Mouse (Mus musculus) liver, adult 2 months (tissue): Measurements from ENCODE around the gene Ext2. TPM values are rescaled to one million over a fixed set of nuclear protein-coding genes. Genes with fewer than 3 reads are reported as not detected.

ENCODE experiments used
- DNase-seq: peaks from one replicate; pipeline ENCODE4 v3.0.0-alpha.2; 2011; ENCODE audit warnings: low read depth, low spot score; ENCODE audit errors: extremely low read depth
- H3K27ac ChIP-seq: fragments of 200-500 bp; replicated peaks from 2 replicates; pipeline ENCODE4 v1.5.1; 2012; ENCODE audit warnings: low read depth, mild to moderate bottlenecking, control low read depth, inconsistent platforms, low read length; ENCODE audit not compliant: insufficient read depth
- H3K27me3 ChIP-seq: fragments of 200-500 bp; 2 replicates; pipeline ENCODE4 v1.6.1; 2012; ENCODE audit warnings: mild to moderate bottlenecking, moderate library complexity, low read length, inconsistent platforms; ENCODE audit not compliant: control insufficient read depth, insufficient read depth
- H3K36me3 ChIP-seq: fragments of 200-500 bp; 2 replicates; pipeline ENCODE4 v1.6.1; 2012; ENCODE audit warnings: low read length, inconsistent platforms; ENCODE audit not compliant: control insufficient read depth, insufficient read depth
- H3K4me1 ChIP-seq: fragments of 200-500 bp; 2 replicates; pipeline ENCODE4 v1.6.1; 2011; ENCODE audit warnings: low read length; ENCODE audit not compliant: control insufficient read depth, insufficient read depth
- H3K4me3 ChIP-seq: fragments of 200-500 bp; 2 replicates; pipeline ENCODE4 v1.5.1; 2011; ENCODE audit warnings: low read depth, mild to moderate bottlenecking, control low read depth, low read length, moderate library complexity; ENCODE audit not compliant: insufficient read depth
- H3K79me2 ChIP-seq: fragments of 200-500 bp; 2 replicates; pipeline ENCODE4 v1.6.1; 2012; ENCODE audit warnings: inconsistent platforms, mild to moderate bottlenecking, low read length, moderate library complexity; ENCODE audit not compliant: control insufficient read depth, insufficient read depth
- H3K9ac ChIP-seq: fragments of 200-500 bp; 2 replicates; pipeline ENCODE4 v1.6.1; 2012; ENCODE audit warnings: low read depth, mild to moderate bottlenecking, control low read depth, inconsistent platforms, low read length
- CTCF ChIP-seq: fragments of 200-500 bp; IDR thresholded peaks from 2 replicates; pipeline ENCODE4 v1.5.1; 2011; ENCODE audit warnings: low read depth, low read length, control low read depth
- POLR2A ChIP-seq: fragments of 200-500 bp; IDR thresholded peaks from 2 replicates; pipeline ENCODE4 v1.6.1; 2011; ENCODE audit warnings: low read length, control low read depth; ENCODE audit not compliant: insufficient read depth; ENCODE audit errors: extremely low read depth
- WGBS: fragments of 180-500 bp; shearing (Covaris S2); methylation state at CpG from one replicate; pipeline ENCODE4 v1.1.7; 2018; 5-methylcytosine and 5-hydroxymethylcytosine counted together
- polyA plus RNA-seq: library from polyadenylated mRNA; depleted of rRNA; stranded (reverse); fragments of >200 nt; gene quantifications from 2 replicates; pipeline ENCODE4 v1.2.3, GENCODE M21; 2012
- total RNA-seq: library from RNA; depleted of rRNA; stranded (reverse); fragments of >200 nt; gene quantifications from 2 replicates; pipeline ENCODE4 v1.2.3, GENCODE M21; 2014

Gene Ext2
- total and polyA plus RNA-seq, 2 experiments, result 14.1 to 19.1 TPM

DNA sequence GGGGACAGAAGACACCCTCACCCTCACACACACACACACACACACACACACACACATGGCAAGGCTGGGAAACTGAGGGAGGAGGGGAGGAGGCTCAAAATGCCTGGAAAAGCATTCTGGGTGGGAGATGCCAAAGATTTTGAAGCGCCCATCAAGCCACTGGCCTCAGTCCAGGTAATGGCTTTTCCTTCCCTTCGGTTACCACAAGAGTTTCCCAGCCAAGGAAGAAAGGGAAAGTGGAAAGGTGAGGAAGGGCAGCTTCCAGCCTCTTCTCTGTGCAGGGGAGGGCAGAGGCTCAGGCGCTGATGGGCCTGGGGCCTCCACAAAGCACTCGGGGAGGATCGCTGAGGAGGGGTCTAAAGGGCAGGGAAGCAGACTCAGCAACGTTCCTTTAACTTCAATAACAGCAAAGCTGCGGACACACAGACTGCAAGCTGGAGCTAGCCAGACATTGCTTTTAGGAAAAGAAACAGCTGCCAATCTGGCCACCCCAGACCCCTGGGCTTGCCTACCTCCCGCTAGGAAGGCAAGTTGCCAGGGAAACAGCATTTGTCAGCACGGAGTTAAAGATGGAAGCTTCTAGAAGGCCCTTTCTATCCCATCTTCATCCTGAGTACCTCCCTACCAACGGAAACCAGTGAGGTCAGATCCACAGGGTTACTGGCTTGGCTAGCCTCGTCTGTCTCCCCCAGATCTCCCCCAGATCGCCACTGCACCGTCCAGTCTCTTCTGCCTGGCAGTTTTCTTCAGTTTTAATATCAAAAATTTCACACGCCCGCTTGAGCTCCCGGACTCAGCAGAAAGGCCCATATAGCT is 43.1 kb downstream of the Ext2 start:
- H3K27ac ChIP-seq, result no peak overlapping the region
- no peak for DNase-seq
- H3K4me1 ChIP-seq, result peaks cover 9% of the 10 kb centered on the region; the same call in 1 of the 2 replicates
- H3K4me3 ChIP-seq, result no peak overlapping the region
- TF ChIP-seq CTCF (no peak), POLR2A (no peak)
- no peaks in the 10 kb centered on the region for H3K79me2 ChIP-seq
- H3K27me3 ChIP-seq, result no peaks in the 10 kb centered on the region
- H3K36me3 ChIP-seq, result peaks cover 2% of the 10 kb centered on the region; the same call in 1 of the 2 replicates
- no peak overlapping the region for H3K9ac ChIP-seq
- WGBS, result 90% methylated on average over 16 of the region's 16 CpGs

DNA sequence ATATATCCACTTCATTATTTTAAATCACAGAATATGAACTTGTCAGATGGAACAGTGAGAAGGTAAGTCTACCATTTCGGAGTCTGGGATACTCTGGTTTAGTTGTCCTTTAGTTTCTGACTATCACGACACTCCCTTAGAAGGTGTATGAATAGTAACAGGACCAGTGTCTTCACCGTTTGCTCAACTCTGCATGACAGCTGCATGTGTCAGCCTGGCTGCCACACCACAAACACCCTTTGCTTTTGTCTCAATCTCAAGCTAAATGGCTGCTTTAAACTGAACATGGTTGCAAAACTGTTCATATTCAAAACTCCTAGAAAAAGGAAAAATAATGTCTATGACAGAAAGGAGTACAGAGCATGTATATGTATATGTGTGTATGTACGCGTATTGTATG is 43.8 kb downstream of the Ext2 start:
- 96% methylated on average over 5 of the region's 5 CpGs for WGBS
- H3K4me1 ChIP-seq, result peaks cover 9% of the 10 kb centered on the region; the same call in 1 of the 2 replicates
- peaks cover under 1% of the 10 kb centered on the region; the same call in 1 of the 2 replicates for H3K36me3 ChIP-seq
- no peaks in the 10 kb centered on the region for H3K27me3 ChIP-seq
- H3K79me2 ChIP-seq, result no peaks in the 10 kb centered on the region
- no peak overlapping the region for H3K4me3 ChIP-seq
- no peak overlapping the region for H3K27ac ChIP-seq
- H3K9ac ChIP-seq, result no peak overlapping the region
- TF ChIP-seq POLR2A, result no peak
- TF ChIP-seq CTCF, result no peak
- DNase-seq, result no peak

GRCm38 (mm10) chr2:93777056-93777430 is 45.3 kb downstream of the Ext2 start:
- DNase-seq, result no peak
- Histone ChIP-seq H3K79me2 (no peaks in the 10 kb centered on the region), H3K4me1 (peaks cover 9% of the 10 kb centered on the region; the same call in 1 of the 2 replicates), H3K36me3 (no peaks in the 10 kb centered on the region), H3K27ac (no peak overlapping the region), H3K4me3 (no peak overlapping the region), H3K9ac (no peak overlapping the region), H3K27me3 (no peaks in the 10 kb centered on the region)
- 92% methylated on average over 4 of the region's 4 CpGs for WGBS
- TF ChIP-seq POLR2A (no peak), CTCF (no peak)

- H3K4me3 ChIP-seq, result no peak overlapping the region
- no peak overlapping the region for H3K9ac ChIP-seq
- H3K27me3 ChIP-seq, result no peaks in the 10 kb centered on the region
- no peaks in the 10 kb centered on the region for H3K36me3 ChIP-seq
- no peak for DNase-seq
- TF ChIP-seq CTCF (no peak), POLR2A (no peak)
- WGBS, result 74% methylated on average over 7 of the region's 7 CpGs
- H3K79me2 ChIP-seq, result no peaks in the 10 kb centered on the region
- no peak overlapping the region for H3K27ac ChIP-seq
- peaks cover 9% of the 10 kb centered on the region; the same call in 1 of the 2 replicates for H3K4me1 ChIP-seq
Observed at GRCm38 (mm10) chr2:93776267-93777055, 45.9 kb downstream of the Ext2 start.

- no peak overlapping the region; the same call in 1 of the 2 replicates for H3K27ac ChIP-seq
- H3K27me3 ChIP-seq, result no peaks in the 10 kb centered on the region
- H3K4me1 ChIP-seq, result peaks cover 9% of the 10 kb centered on the region; the same call in 1 of the 2 replicates
- H3K4me3 ChIP-seq, result no peak overlapping the region
- no peak for TF ChIP-seq CTCF
- TF ChIP-seq POLR2A, result no peak
- peak; percentile 32 for DNase-seq
- 43% methylated on average over 4 of the region's 4 CpGs for WGBS
- H3K36me3 ChIP-seq, result no peaks in the 10 kb centered on the region
- no peak overlapping the region for H3K9ac ChIP-seq
- no peaks in the 10 kb centered on the region for H3K79me2 ChIP-seq
Observed at GRCm38 (mm10) chr2:93775431-93775830, 46.9 kb downstream of the Ext2 start.
